Comparison of ENCODE assay signal across 27 mouse cellular contexts in genomic region chr5:142750173-142750572, GRCm38 (mm10). TPM values are rescaled to one million over a fixed set of nuclear protein-coding genes. Genes with fewer than 3 reads are reported as not detected.
DNase-seq lines count a peak whose midpoint lies in the region; ATAC-seq and TF ChIP-seq lines count a peak whose summit lies in the region.
"Had no signal": no experiment of that assay in that cellular context is flagged by ENCODE, and none has a peak within 500 bp of the region (broad histone marks: within the 10 kb centered on the region; RNA-seq: fewer than 3 reads in every experiment).

No protein-coding gene starts in this region.

- H3K9ac ChIP-seq in hindbrain, postnatal 0 days (replicated peaks; ENCODE audit: low read length) = no peak overlapping the region
- no peak overlapping the region for H3K9ac ChIP-seq in midbrain, embryonic 12.5 days (replicated peaks)
- no peak overlapping the region for H3K9ac ChIP-seq in midbrain, embryonic 16.5 days (ENCODE audit: low read depth, low read length)
- peak overlapping the region; percentile 68 for H3K9ac ChIP-seq in MEL (ENCODE audit: control insufficient read depth, low read depth, low read length, poor library complexity, severe bottlenecking)
- no peak overlapping the region for H3K9ac ChIP-seq in liver, embryonic 16.5 days (ENCODE audit: low read depth, low read length)
- H3K9ac ChIP-seq: embryonic facial prominence, embryonic 12.5 days; heart, embryonic 13.5 days; lung, embryonic 14.5 days; stomach, embryonic 15.5 days had no signal

- ATAC-seq in hindbrain, postnatal 0 days = no peak
- no peak for ATAC-seq in midbrain, embryonic 12.5 days (ENCODE audit: low FRiP score, low read depth)
- ATAC-seq in midbrain, embryonic 16.5 days = no peak
- ATAC-seq in liver, embryonic 16.5 days (ENCODE audit: low read depth) = peak; percentile 27; the same call in 1 of the 2 replicates
- ATAC-seq: CD4-positive, CD25-positive, alpha-beta regulatory T cell, adult 4 months; intestine, embryonic 16.5 days had no signal

- H3K4me1 ChIP-seq in hindbrain, embryonic 10.5 days (replicated peaks) = peaks cover 13% of the 10 kb centered on the region; the same call in 1 of the 2 replicates
- H3K4me1 ChIP-seq in hindbrain, postnatal 0 days (ENCODE audit: insufficient read depth, low read length) = 0 out of 2 replicates have a peak, but pooled peaks cover 2% of the 10 kb centered on the region
- H3K4me1 ChIP-seq in midbrain, embryonic 12.5 days = no peaks in the 10 kb centered on the region
- H3K4me1 ChIP-seq in midbrain, embryonic 16.5 days (ENCODE audit: control insufficient read depth, insufficient read depth, low read length) = peaks cover 4% of the 10 kb centered on the region; the same call in 1 of the 2 replicates
- peaks cover 4 to 17% of the 10 kb centered on the region in 2 experiments for H3K4me1 ChIP-seq in MEL (ENCODE audit: control insufficient read depth in 1 of 2, insufficient read depth in 2 of 2, low read length in 2 of 2)
- no peaks in the 10 kb centered on the region for H3K4me1 ChIP-seq in liver, embryonic 16.5 days (ENCODE audit: control insufficient read depth, low read depth, low read length)
- H3K4me1 ChIP-seq: stomach, embryonic 15.5 days had no signal

- H3K27me3 ChIP-seq in hindbrain, embryonic 10.5 days (ENCODE audit: insufficient read depth, poor library complexity, severe bottlenecking) = no peaks in the 10 kb centered on the region
- no peaks in the 10 kb centered on the region for H3K27me3 ChIP-seq in hindbrain, postnatal 0 days (ENCODE audit: insufficient read depth, low read length)
- H3K27me3 ChIP-seq in midbrain, embryonic 12.5 days = no peaks in the 10 kb centered on the region
- no peaks in the 10 kb centered on the region for H3K27me3 ChIP-seq in midbrain, embryonic 16.5 days (ENCODE audit: control insufficient read depth, insufficient read depth, low read depth, low read length)
- H3K27me3 ChIP-seq in MEL (ENCODE audit: control insufficient read depth in 1 of 2, insufficient read depth in 2 of 2, low read length in 2 of 2) = no peaks in the 10 kb centered on the region
- H3K27me3 ChIP-seq in liver, embryonic 16.5 days (ENCODE audit: control insufficient read depth, insufficient read depth, low read depth, low read length) = no peaks in the 10 kb centered on the region
- H3K27me3 ChIP-seq: embryonic facial prominence, embryonic 12.5 days; heart, embryonic 13.5 days; stomach, embryonic 15.5 days had no signal

- no peak for TF ChIP-seq RAD21 in MEL (IDR thresholded peaks at IDR 0.05; ENCODE audit: low read depth, low read length)

- H3K79me2 ChIP-seq in MEL (ENCODE audit: control insufficient read depth, insufficient read depth, low read length, poor library complexity) = no peaks in the 10 kb centered on the region

- peaks cover 95% of the 10 kb centered on the region for H3K36me3 ChIP-seq in hindbrain, embryonic 10.5 days
- H3K36me3 ChIP-seq in hindbrain, postnatal 0 days (ENCODE audit: insufficient read depth, low read length) = peaks cover 38% of the 10 kb centered on the region
- H3K36me3 ChIP-seq in midbrain, embryonic 12.5 days = peaks cover 85% of the 10 kb centered on the region
- H3K36me3 ChIP-seq in midbrain, embryonic 16.5 days (ENCODE audit: control insufficient read depth, insufficient read depth, low read length) = peaks cover 18% of the 10 kb centered on the region
- peaks cover 0 to 10% of the 10 kb centered on the region in 2 experiments; a peak in 2 of 4 replicates for H3K36me3 ChIP-seq in MEL (ENCODE audit: control insufficient read depth in 1 of 2, insufficient read depth in 2 of 2, low read length in 2 of 2)
- no peaks in the 10 kb centered on the region; the same call in 1 of the 2 replicates for H3K36me3 ChIP-seq in liver, embryonic 16.5 days (ENCODE audit: control insufficient read depth, insufficient read depth)

- no peak for TF ChIP-seq CTCF in hindbrain, postnatal 0 days (IDR thresholded peaks at IDR 0.05; ENCODE audit: low read depth)
- no peak for TF ChIP-seq CTCF in MEL (IDR thresholded peaks at IDR 0.05 in 2 of 3, conservative IDR thresholded peaks at IDR 0.05 in 1 of 3; ENCODE audit: control insufficient read depth in 1 of 3, insufficient read depth in 1 of 3, low read depth in 2 of 3, low read length in 3 of 3, poor library complexity in 1 of 3, severe bottlenecking in 1 of 3)

- WGBS in hindbrain, embryonic 10.5 days = 90% methylated on average over 11 of the region's 11 CpGs
- 85% methylated on average over 11 of the region's 11 CpGs for WGBS in hindbrain, postnatal 0 days
- WGBS in midbrain, embryonic 12.5 days = 86% methylated on average over 11 of the region's 11 CpGs
- 87% methylated on average over 11 of the region's 11 CpGs for WGBS in midbrain, embryonic 16.5 days
- 50% methylated on average over 11 of the region's 11 CpGs for WGBS in liver, embryonic 16.5 days (ENCODE audit: insufficient replicate concordance)

- no peak overlapping the region for H3K4me2 ChIP-seq in hindbrain, postnatal 0 days (ENCODE audit: low read depth, low read length)
- no peak overlapping the region for H3K4me2 ChIP-seq in midbrain, embryonic 12.5 days (replicated peaks)
- H3K4me2 ChIP-seq in midbrain, embryonic 16.5 days (ENCODE audit: low read length) = no peak overlapping the region
- no peak overlapping the region for H3K4me2 ChIP-seq in liver, embryonic 16.5 days (ENCODE audit: low read depth, low read length)
- H3K4me2 ChIP-seq: embryonic facial prominence, embryonic 12.5 days; heart, embryonic 13.5 days; lung, embryonic 14.5 days; stomach, embryonic 15.5 days had no signal

- peak; percentile 46 to 48; a peak in 1 of 4 replicates for TF ChIP-seq POLR2A in MEL (IDR thresholded peaks at IDR 0.05; ENCODE audit: control insufficient read depth in 1 of 2, insufficient read depth in 1 of 2, low read depth in 1 of 2, low read length in 2 of 2, poor library complexity in 1 of 2)

- no peak for DNase-seq in hindbrain, embryonic 10.5 days (ENCODE audit: low spot score)
- no peak for DNase-seq in hindbrain, postnatal 0 days (ENCODE audit: low spot score)
- peak; percentile 73 for DNase-seq in MEL (ENCODE audit: low read depth, low spot score)
- DNase-seq in adrenal gland, postnatal 4 days (ENCODE audit: low spot score in 2 of 2) = no peak
- DNase-seq: adrenal gland, adult 8-10 months; cerebellum, adult 9-10 months; embryo, embryonic 11 days; gastrocnemius, postnatal 10 days; heart, postnatal 10 days; kidney, adult 8-10 months; kidney, postnatal 4 days; lung, embryonic 14.5 days; lung, postnatal 36 days; retina, postnatal 1 day; right cerebral cortex, postnatal 14 days had no signal

- H3K27ac ChIP-seq in hindbrain, embryonic 10.5 days = 0 out of 2 replicates have a peak overlapping the region, but pooled peaks have one; percentile 29
- H3K27ac ChIP-seq in hindbrain, postnatal 0 days = no peak overlapping the region
- H3K27ac ChIP-seq in midbrain, embryonic 12.5 days (replicated peaks) = peak overlapping the region; percentile 40; the same call in 1 of the 2 replicates
- no peak overlapping the region; the same call in 1 of the 2 replicates for H3K27ac ChIP-seq in midbrain, embryonic 16.5 days (ENCODE audit: low read length)
- H3K27ac ChIP-seq in MEL (ENCODE audit: control insufficient read depth, low read depth, low read length) = peak overlapping the region; percentile 36; the same call in 1 of the 2 replicates
- H3K27ac ChIP-seq in liver, embryonic 16.5 days (ENCODE audit: low read length) = no peak overlapping the region
- H3K27ac ChIP-seq: embryonic facial prominence, embryonic 12.5 days; heart, embryonic 13.5 days; kidney, postnatal 0 days; stomach, embryonic 15.5 days had no signal

- H3K9me3 ChIP-seq in hindbrain, embryonic 10.5 days = no peaks in the 10 kb centered on the region
- H3K9me3 ChIP-seq in hindbrain, postnatal 0 days (ENCODE audit: low read length) = no peaks in the 10 kb centered on the region
- no peaks in the 10 kb centered on the region for H3K9me3 ChIP-seq in midbrain, embryonic 12.5 days
- no peaks in the 10 kb centered on the region for H3K9me3 ChIP-seq in midbrain, embryonic 16.5 days (replicated peaks; ENCODE audit: control insufficient read depth, low read length, poor library complexity, severe bottlenecking)
- H3K9me3 ChIP-seq in MEL (replicated peaks; ENCODE audit: insufficient read depth, low read length) = no peaks in the 10 kb centered on the region
- H3K9me3 ChIP-seq in liver, embryonic 16.5 days (replicated peaks; ENCODE audit: control insufficient read depth, low read length) = no peaks in the 10 kb centered on the region
- H3K9me3 ChIP-seq: embryonic facial prominence, embryonic 12.5 days; heart, embryonic 13.5 days; stomach, embryonic 15.5 days had no signal

- peak in 1 of 2 experiments; percentile 48; a peak in 1 of 4 replicates for TF ChIP-seq EP300 in MEL (IDR thresholded peaks at IDR 0.05; ENCODE audit: low read depth in 1 of 2, low read length in 2 of 2)

- no peak overlapping the region for H3K4me3 ChIP-seq in hindbrain, embryonic 10.5 days
- H3K4me3 ChIP-seq in hindbrain, postnatal 0 days (ENCODE audit: low read length) = no peak overlapping the region
- no peak overlapping the region for H3K4me3 ChIP-seq in midbrain, embryonic 12.5 days
- H3K4me3 ChIP-seq in midbrain, embryonic 16.5 days (ENCODE audit: low read depth, low read length) = no peak overlapping the region
- peak overlapping the region; percentile 54 to 63 for H3K4me3 ChIP-seq in MEL (ENCODE audit: control insufficient read depth in 1 of 2, insufficient read depth in 1 of 2, low read depth in 2 of 2, low read length in 2 of 2)
- no peak overlapping the region for H3K4me3 ChIP-seq in liver, embryonic 16.5 days (ENCODE audit: low read depth, low read length)
- H3K4me3 ChIP-seq: embryonic facial prominence, embryonic 12.5 days; heart, embryonic 13.5 days; stomach, embryonic 15.5 days had no signal

TF ChIP-seq in MEL, 35 proteins besides CTCF, POLR2A, EP300 and RAD21 (continues in another document):
- TF ChIP-seq ZMIZ1 (IDR thresholded peaks at IDR 0.05; ENCODE audit: low read depth, low read length) = peak; percentile 40; the same call in 1 of the 2 replicates
- TF ChIP-seq USF1 (IDR thresholded peaks at IDR 0.05; ENCODE audit: low read depth, low read length) = peak; percentile 83
- TF ChIP-seq CHD1 (IDR thresholded peaks at IDR 0.05; ENCODE audit: low read depth, low read length) = no peak
- TF ChIP-seq BHLHE40 (IDR thresholded peaks at IDR 0.05; ENCODE audit: borderline replicate concordance, low read depth, low read length) = peak; percentile 20; the same call in 1 of the 2 replicates

RNA-seq across cellular contexts. Expression of gene Slc29a4, which starts 57.9 kb away (rescaled TPM):
- 21.8 and 42.3 TPM in 2 replicates for polyA plus RNA-seq in hindbrain, embryonic 10.5 days (2016; fragmentation: Nextera tagmentation; extraction: Ambion mirVana)
- 77.1 and 80.1 TPM in 2 replicates for total RNA-seq in hindbrain, postnatal 0 days (2014; rRNA removed)
- 61.4 and 67.1 TPM in 2 replicates for polyA plus RNA-seq in hindbrain, postnatal 0 days (2015; fragmentation: Nextera tagmentation; extraction: Ambion mirVana)
- 49.3 and 50.3 TPM in 2 replicates for polyA plus RNA-seq in midbrain, embryonic 12.5 days (2016; fragmentation: Nextera tagmentation; extraction: Ambion mirVana)
- 83.1 and 84.7 TPM in 2 replicates for polyA plus RNA-seq in midbrain, embryonic 16.5 days (2015; fragmentation: Nextera tagmentation; extraction: Ambion mirVana)
- not detected in 2 replicates for total RNA-seq in MEL (2012; rRNA removed)
- not detected for polyA plus RNA-seq in MEL (2012; ENCODE audit: insufficient read depth in 1 of 2, insufficient read length in 2 of 2, low read depth in 1 of 2, low replicate concordance in 2 of 2, missing spikeins in 1 of 2)
- polyA plus RNA-seq in liver, embryonic 16.5 days (2015; fragmentation: Nextera tagmentation; extraction: Ambion mirVana) = 0.09 and 0.21 TPM in 2 replicates
- total RNA-seq in adrenal gland, postnatal 4 days (2021) = 10 to 100 TPM; 28.9 to 30.7 TPM
- total RNA-seq: hematopoietic stem cell, adult 5-6 weeks; liver, adult 2 months; megakaryocyte, adult 5-6 weeks had no signal

Comparison
In these comparisons a context has a peak if more than half of its experiments do, and no peak if none do; other contexts are left out.
1. H3K27ac ChIP-seq: peak in hindbrain, embryonic 10.5 days (single experiment), midbrain, embryonic 12.5 days (single experiment) and MEL (single experiment); none in hindbrain, postnatal 0 days (single experiment), midbrain, embryonic 16.5 days (single experiment) and liver, embryonic 16.5 days (single experiment).
2. H3K4me3 ChIP-seq: peak in MEL (2 of 2); none in hindbrain, embryonic 10.5 days (single experiment), hindbrain, postnatal 0 days (single experiment), midbrain, embryonic 12.5 days (single experiment), midbrain, embryonic 16.5 days (single experiment) and liver, embryonic 16.5 days (single experiment).
3. RNA of gene Slc29a4, which starts 57.9 kb away (polyA plus RNA-seq): 83.1 to 84.7 TPM in midbrain, embryonic 16.5 days, 61.4 to 67.1 TPM in hindbrain, postnatal 0 days, 49.3 to 50.3 TPM in midbrain, embryonic 12.5 days and 21.8 to 42.3 TPM in hindbrain, embryonic 10.5 days; 0.09 to 0.21 TPM in liver, embryonic 16.5 days and not detected in MEL; every median in the first group is over 10 times any median in the second.